Mouse (Mus musculus) liver, embryonic 13.5 days (tissue): ENCODE measurements around the gene Smarcb1. TPM values are rescaled to one million over a fixed set of nuclear protein-coding genes. Genes with fewer than 3 reads are reported as not detected.
A peak's percentile ranks its signal among the peaks of the same experiment; 100 is the strongest.

Experiments
- ATAC-seq: fragments of 200-750 bp; cut with Nextera tagmentation; 2 replicates; pipeline ENCODE4 v1.8.0; 2017; ENCODE audit warnings: low read depth, mild to moderate bottlenecking, moderate number of reproducible peaks, moderate library complexity
- DNase-seq: peaks from one replicate; pipeline ENCODE4 v3.0.0; 2022
- H3K27ac ChIP-seq: fragments of 300-500 bp; sonication (generic); 2 replicates; pipeline ENCODE4 v1.5.1; 2015; ENCODE audit warnings: moderate library complexity, mild to moderate bottlenecking, inconsistent platforms
- H3K27me3 ChIP-seq: fragments of 300-500 bp; sonication (generic); 2 replicates; pipeline ENCODE4 v1.6.1; 2015; ENCODE audit warnings: mild to moderate bottlenecking, inconsistent platforms
- H3K36me3 ChIP-seq: fragments of 300-500 bp; sonication (generic); 2 replicates; pipeline ENCODE4 v1.6.1; 2015; ENCODE audit warnings: mild to moderate bottlenecking, inconsistent platforms
- H3K4me1 ChIP-seq: fragments of 300-500 bp; sonication (generic); replicated peaks from 2 replicates; pipeline ENCODE4 v1.6.1; 2015; ENCODE audit warnings: inconsistent platforms
- H3K4me2 ChIP-seq: fragments of 300-500 bp; sonication (generic); 2 replicates; pipeline ENCODE4 v1.6.1; 2015; ENCODE audit warnings: inconsistent platforms, mild to moderate bottlenecking, moderate library complexity
- H3K4me3 ChIP-seq: fragments of 300-500 bp; sonication (generic); replicated peaks from 2 replicates; pipeline ENCODE4 v1.5.1; 2015; ENCODE audit warnings: mild to moderate bottlenecking, inconsistent platforms
- H3K9ac ChIP-seq: fragments of 300-500 bp; sonication (generic); 2 replicates; pipeline ENCODE4 v1.6.1; 2015; ENCODE audit warnings: mild to moderate bottlenecking, inconsistent platforms
- H3K9me3 ChIP-seq: fragments of 300-500 bp; sonication (generic); replicated peaks from 2 replicates; pipeline ENCODE4 v1.6.1; 2016; ENCODE audit warnings: inconsistent platforms
- WGBS: fragments of 180-500 bp; shearing (Covaris S2); methylation state at CpG from one replicate; pipeline ENCODE4 v1.1.7; 2015; ENCODE audit not compliant: insufficient replicate concordance; 5-methylcytosine and 5-hydroxymethylcytosine counted together
- polyA plus RNA-seq: library from polyadenylated mRNA; unstranded; fragments of >200 nt; fragmentation: Nextera tagmentation; extraction: Ambion mirVana; gene quantifications from 2 replicates; pipeline ENCODE4 v1.2.1, GENCODE M21; 2015

The Smarcb1 gene
- polyA plus RNA-seq, 1 experiment from 2014 or later, result 85.6 TPM

GRCm38 (mm10) chr10:75852539-75853125, 68.8 kb downstream of the Smarcb1 start:
- no peak for DNase-seq

GRCm38 (mm10) chr10:75851681-75852080, 69.7 kb downstream of the Smarcb1 start:
- DNase-seq (no peak), ATAC-seq (no peak)
- no peak overlapping the region for H3K9ac ChIP-seq
- H3K4me2 ChIP-seq, result no peak overlapping the region
- WGBS, result 50% methylated on average over 3 of the region's 3 CpGs
- no peak overlapping the region for H3K4me3 ChIP-seq
- peaks cover 18% of the 10 kb centered on the region for H3K27me3 ChIP-seq
- H3K36me3 ChIP-seq, result no peaks in the 10 kb centered on the region
- H3K27ac ChIP-seq, result no peak overlapping the region
- H3K9me3 ChIP-seq, result no peaks in the 10 kb centered on the region
- H3K4me1 ChIP-seq, result peaks cover 11% of the 10 kb centered on the region; the same call in 1 of the 2 replicates

More at GRCm38 (mm10) chr10:75852539-75853125, 68.8 kb downstream of the Smarcb1 start:
- 76% methylated on average over 12 of the region's 12 CpGs for WGBS
- Histone ChIP-seq H3K9me3 (no peaks in the 10 kb centered on the region), H3K9ac (no peak overlapping the region), H3K4me1 (peaks cover 18% of the 10 kb centered on the region), H3K27ac (peak overlapping the region; percentile 50; the same call in 1 of the 2 replicates), H3K4me3 (no peak overlapping the region), H3K4me2 (no peak overlapping the region), H3K27me3 (peaks cover 18% of the 10 kb centered on the region), H3K36me3 (peaks cover 8% of the 10 kb centered on the region)
- peak; percentile 28; the same call in 1 of the 2 replicates for ATAC-seq

GRCm38 (mm10) chr10:75851076-75851475, 70.3 kb downstream of the Smarcb1 start:
- ATAC-seq (no peak), DNase-seq (no peak)
- no peak overlapping the region for H3K27ac ChIP-seq
- peaks cover 18% of the 10 kb centered on the region for H3K27me3 ChIP-seq
- no peaks in the 10 kb centered on the region for H3K9me3 ChIP-seq
- 14% methylated on average over 6 of the region's 6 CpGs for WGBS
- H3K9ac ChIP-seq, result no peak overlapping the region
- H3K4me1 ChIP-seq, result peaks cover 17% of the 10 kb centered on the region
- H3K4me2 ChIP-seq, result no peak overlapping the region
- H3K36me3 ChIP-seq, result no peaks in the 10 kb centered on the region
- no peak overlapping the region for H3K4me3 ChIP-seq

- H3K9me3 ChIP-seq, result no peaks in the 10 kb centered on the region
- H3K27me3 ChIP-seq, result peaks cover 18% of the 10 kb centered on the region
- H3K27ac ChIP-seq, result no peak overlapping the region
- 33% methylated on average over 3 of the region's 3 CpGs for WGBS
- ATAC-seq, result no peak
- H3K4me3 ChIP-seq, result no peak overlapping the region
- no peaks in the 10 kb centered on the region for H3K36me3 ChIP-seq
- H3K4me1 ChIP-seq, result peaks cover 37% of the 10 kb centered on the region
- H3K4me2 ChIP-seq, result no peak overlapping the region
- H3K9ac ChIP-seq, result no peak overlapping the region
- no peak for DNase-seq
Observed at GRCm38 (mm10) chr10:75848382-75848781, 73.0 kb downstream of the Smarcb1 start.

Other genes with a start within 250 kb of the Smarcb1 start
- 15.4 and 16.6 TPM in 2 replicates for gene Cabin1, start 157.3 kb downstream of the Smarcb1 start, polyA plus RNA-seq
- gene Ddt, start 148.2 kb downstream of the Smarcb1 start, polyA plus RNA-seq, result 180 and 186 TPM in 2 replicates
- not detected in 2 replicates for gene Gm20441, start 140.7 kb downstream of the Smarcb1 start, polyA plus RNA-seq
- 8.0 and 10.3 TPM in 2 replicates for gene Gstt3, start 140.2 kb downstream of the Smarcb1 start, polyA plus RNA-seq
- 49.2 and 50.2 TPM in 2 replicates for gene Gstt1, start 123.0 kb downstream of the Smarcb1 start, polyA plus RNA-seq
- gene Gstt4, start 99.1 kb downstream of the Smarcb1 start, polyA plus RNA-seq, result not detected in 2 replicates
- 35.3 and 39.2 TPM in 2 replicates for gene Gstt2, start 84.2 kb downstream of the Smarcb1 start, polyA plus RNA-seq
- gene Mif, start 61.4 kb downstream of the Smarcb1 start, polyA plus RNA-seq, result 877 and 1,047 TPM in 2 replicates
- gene Derl3, start 28.2 kb downstream of the Smarcb1 start, polyA plus RNA-seq, result 0.21 and 0.51 TPM in 2 replicates
- 88.0 and 110 TPM in 2 replicates for gene Chchd10, start 11.5 kb upstream of the Smarcb1 start, polyA plus RNA-seq
- gene Mmp11, start 14.9 kb upstream of the Smarcb1 start, polyA plus RNA-seq, result 3.6 and 4.1 TPM in 2 replicates
- 21.7 and 25.1 TPM in 2 replicates for gene Gm867, start 19.1 kb upstream of the Smarcb1 start, polyA plus RNA-seq
- gene Vpreb3, start 21.4 kb upstream of the Smarcb1 start, polyA plus RNA-seq, result 0.67 and 0.81 TPM in 2 replicates
- gene Gm5134, start 32.9 kb upstream of the Smarcb1 start, polyA plus RNA-seq, result 0.08 TPM in 1 of 2 replicates, not detected in the other
- gene Zfp280b, start 111.0 kb upstream of the Smarcb1 start, polyA plus RNA-seq, result 12.7 and 15.9 TPM in 2 replicates
- 0.13 and 0.20 TPM in 2 replicates for gene Slc5a4b, start 189.3 kb upstream of the Smarcb1 start, polyA plus RNA-seq
- gene Slc5a4a, start 225.8 kb upstream of the Smarcb1 start, polyA plus RNA-seq, result not detected in 2 replicates